Mouse (Mus musculus) thymus, adult 2 months (tissue): ENCODE measurements around the gene Thap4.

ENCODE experiments used
- CTCF ChIP-seq: fragments of 200-500 bp; IDR thresholded peaks from 2 replicates; pipeline ENCODE4 v1.5.1; 2012; ENCODE audit warnings: mild to moderate bottlenecking, control low read depth, low read length, moderate library complexity, borderline replicate concordance; ENCODE audit not compliant: control insufficient read depth, poor library complexity, insufficient read depth; ENCODE audit errors: extremely low read depth
- POLR2A ChIP-seq: fragments of 200-500 bp; IDR thresholded peaks from 2 replicates; pipeline ENCODE4 v1.6.1; 2012; ENCODE audit warnings: mild to moderate bottlenecking, low read length, control low read depth, moderate library complexity; ENCODE audit not compliant: control insufficient read depth, poor library complexity, insufficient read depth; ENCODE audit errors: extremely low read depth

DNA sequence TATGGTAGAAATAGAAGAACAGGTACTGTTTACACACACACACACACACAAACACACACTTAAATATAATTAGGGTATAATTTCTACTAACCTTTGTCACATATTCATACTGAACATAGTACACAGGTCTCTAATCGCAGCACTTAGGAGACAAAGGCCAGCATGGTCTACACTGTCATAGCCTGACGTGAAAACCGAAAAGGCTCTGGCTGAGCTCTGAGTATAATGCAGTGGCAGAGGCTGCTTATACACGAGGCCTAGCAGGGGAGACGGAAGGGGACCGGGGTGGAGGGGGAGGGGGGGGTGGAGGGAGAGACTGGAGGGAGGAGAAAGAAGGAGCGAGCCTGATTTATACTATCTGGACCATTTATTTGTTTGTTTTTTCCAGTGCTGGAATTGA lies 33.1 kb downstream of the Thap4 start:
- TF ChIP-seq CTCF (no peak), POLR2A (no peak)
